Mouse (Mus musculus): ENCODE data around the gene Rasgrf1. TPM values are rescaled to one million over a fixed set of nuclear protein-coding genes. Genes with fewer than 3 reads are reported as not detected.

The Rasgrf1 gene
- total and polyA plus RNA-seq, 3 experiments: not detected

- Histone ChIP-seq H3K79me2 (ENCODE audit: control insufficient read depth, insufficient read depth, low read length, poor library complexity) (no peaks in the 10 kb centered on the region), H3K9ac (ENCODE audit: control insufficient read depth, low read depth, low read length, poor library complexity, severe bottlenecking) (no peak overlapping the region), H3K4me1 (ENCODE audit: control insufficient read depth in 1 of 2, insufficient read depth in 2 of 2, low read length in 2 of 2) (no peaks in the 10 kb centered on the region), H3K9me3 (replicated peaks; ENCODE audit: insufficient read depth, low read length) (no peaks in the 10 kb centered on the region), H3K27me3 (ENCODE audit: control insufficient read depth in 1 of 2, insufficient read depth in 2 of 2, low read length in 2 of 2) (no peaks in the 10 kb centered on the region), H3K36me3 (ENCODE audit: control insufficient read depth in 1 of 2, insufficient read depth in 2 of 2, low read length in 2 of 2) (no peaks in the 10 kb centered on the region), H3K4me3 (ENCODE audit: control insufficient read depth in 1 of 2, insufficient read depth in 1 of 2, low read depth in 2 of 2, low read length in 2 of 2) (no peak overlapping the region), H3K27ac (ENCODE audit: control insufficient read depth, low read depth, low read length) (no peak overlapping the region)
- DNase-seq (ENCODE audit: low read depth, low spot score): no peak
- no peak for TF ChIP-seq TAL1 (IDR thresholded peaks at IDR 0.05; ENCODE audit: low read length)
- no peak for TF ChIP-seq TCF12 (IDR thresholded peaks at IDR 0.05; ENCODE audit: low read depth, low read length)
- no peak for TF ChIP-seq NELFE (IDR thresholded peaks at IDR 0.05; ENCODE audit: low read depth, low read length)
- no peak for TF ChIP-seq POLR2A (IDR thresholded peaks at IDR 0.05; ENCODE audit: control insufficient read depth in 1 of 2, insufficient read depth in 1 of 2, low read depth in 1 of 2, low read length in 2 of 2, poor library complexity in 1 of 2)
- TF ChIP-seq MEF2A (IDR thresholded peaks at IDR 0.05; ENCODE audit: extremely low read depth, insufficient replicate concordance, low read depth, low read length, poor library complexity, severe bottlenecking): no peak
- TF ChIP-seq ZC3H11A (IDR thresholded peaks at IDR 0.05; ENCODE audit: low read depth, low read length): no peak
- no peak for TF ChIP-seq CHD1 (IDR thresholded peaks at IDR 0.05; ENCODE audit: low read depth, low read length)
- no peak for TF ChIP-seq JUND (IDR thresholded peaks at IDR 0.05; ENCODE audit: low read depth, low read length)
- TF ChIP-seq ZKSCAN1 (IDR thresholded peaks at IDR 0.05; ENCODE audit: low read depth, low read length): no peak
- TF ChIP-seq POLR2AphosphoS2 (IDR thresholded peaks at IDR 0.05; ENCODE audit: low read length): no peak
- TF ChIP-seq CTCF (IDR thresholded peaks at IDR 0.05 in 2 of 3, conservative IDR thresholded peaks at IDR 0.05 in 1 of 3; ENCODE audit: control insufficient read depth in 1 of 3, insufficient read depth in 1 of 3, low read depth in 2 of 3, low read length in 3 of 3, poor library complexity in 1 of 3, severe bottlenecking in 1 of 3): no peak
- no peak for TF ChIP-seq MAZ (IDR thresholded peaks at IDR 0.05; ENCODE audit: low read depth, low read length)
- no peak for TF ChIP-seq MAX (IDR thresholded peaks at IDR 0.05; ENCODE audit: low read length)
- no peak for TF ChIP-seq ZNF384 (IDR thresholded peaks at IDR 0.05; ENCODE audit: low read depth, low read length)
- no peak for TF ChIP-seq RAD21 (IDR thresholded peaks at IDR 0.05; ENCODE audit: low read depth, low read length)
- no peak for TF ChIP-seq GATA1 (IDR thresholded peaks at IDR 0.05; ENCODE audit: low read depth, low read length)
- no peak for TF ChIP-seq SMC3 (IDR thresholded peaks at IDR 0.05; ENCODE audit: low read depth, low read length)
Observed at GRCm38 (mm10) chr9:90047937-90048627, 138.4 kb downstream of the Rasgrf1 start.

- Histone ChIP-seq H3K9ac (ENCODE audit: control insufficient read depth, low read depth, low read length, poor library complexity, severe bottlenecking) (no peak within 1 kb of the TSS), H3K36me3 (ENCODE audit: control insufficient read depth in 1 of 2, insufficient read depth in 2 of 2, low read length in 2 of 2) (no peaks in the 10 kb centered on the region), H3K9me3 (replicated peaks; ENCODE audit: insufficient read depth, low read length) (no peaks in the 10 kb centered on the region), H3K79me2 (ENCODE audit: control insufficient read depth, insufficient read depth, low read length, poor library complexity) (no peaks in the 10 kb centered on the region), H3K27ac (ENCODE audit: control insufficient read depth, low read depth, low read length) (no peak within 1 kb of the TSS), H3K4me1 (ENCODE audit: control insufficient read depth in 1 of 2, insufficient read depth in 2 of 2, low read length in 2 of 2) (no peaks in the 10 kb centered on the region), H3K4me3 (ENCODE audit: control insufficient read depth in 1 of 2, insufficient read depth in 1 of 2, low read depth in 2 of 2, low read length in 2 of 2) (no peak within 1 kb of the TSS), H3K27me3 (ENCODE audit: control insufficient read depth in 1 of 2, insufficient read depth in 2 of 2, low read length in 2 of 2) (no peaks in the 10 kb centered on the region)
- TF ChIP-seq SMC3 (IDR thresholded peaks at IDR 0.05; ENCODE audit: low read depth, low read length): no peak
- TF ChIP-seq MXI1 (IDR thresholded peaks at IDR 0.05; ENCODE audit: low read depth, low read length): no peak
- TF ChIP-seq MAZ (IDR thresholded peaks at IDR 0.05; ENCODE audit: low read depth, low read length): no peak
- TF ChIP-seq SIN3A (IDR thresholded peaks at IDR 0.05; ENCODE audit: low read length): no peak
- TF ChIP-seq NELFE (IDR thresholded peaks at IDR 0.05; ENCODE audit: low read depth, low read length): no peak
- TF ChIP-seq POLR2AphosphoS5 (IDR thresholded peaks at IDR 0.05; ENCODE audit: borderline replicate concordance, low read depth, low read length): no peak
- no peak for TF ChIP-seq USF2 (IDR thresholded peaks at IDR 0.05; ENCODE audit: borderline replicate concordance in 1 of 2, insufficient read depth in 1 of 2, low read depth in 1 of 2, low read length in 2 of 2)
- TF ChIP-seq GABPA (IDR thresholded peaks at IDR 0.05; ENCODE audit: low read depth, low read length): no peak
- TF ChIP-seq ELF1 (IDR thresholded peaks at IDR 0.05; ENCODE audit: low read depth, low read length): no peak
- TF ChIP-seq TAL1 (IDR thresholded peaks at IDR 0.05; ENCODE audit: low read length): no peak
- no peak for DNase-seq (ENCODE audit: low read depth, low spot score)
Observed at GRCm38 (mm10) chr9:90053852-90054251, 144.1 kb downstream of the Rasgrf1 start, which contains the start of gene Ctsh. TSS of gene Ctsh (plus strand) at chr9:90054152.
